Mouse (Mus musculus) v-Abl transformed pro-B cells (cell line): ENCODE measurements around the gene Eed.

Experiments
- in situ Hi-C, 2 experiments: fragments of 400-800 bp; cut with MboI; formaldehyde crosslinking; loops; one replicate each; pipeline ENCODE4 v1.15.1; 2025; ENCODE audit not compliant: unreplicated experiment in 2 of 2

Gene Eed

GRCm38 (mm10) chr7:89980485-89981422 lies at the start of gene Eed:
TSS of gene Eed (minus strand) at chr7:89980983.
- in situ Hi-C loops: loop anchor here (25.0 kb wide), 3 partner anchors 457 to 1457 kb away; partner anchors contain the start of genes Ccdc89 (in 1 of the 2) and Crebzf (in 1 of the 2)

GRCm38 (mm10) chr7:90029548-90030485 lies 49.0 kb upstream of the Eed start:
- in situ Hi-C loops: no loop called here

- in situ Hi-C loops: no loop called here
Observed at GRCm38 (mm10) chr7:90028888-90029547, 48.2 kb upstream of the Eed start.

- in situ Hi-C loops: loop anchor here (5.0 to 25.0 kb wide), 3 partner anchors 32 to 1212 kb away; no protein-coding TSS in a partner anchor
Observed at GRCm38 (mm10) chr7:90024975-90025374, 44.2 kb upstream of the Eed start.

GRCm38 (mm10) chr7:90022974-90023707 lies 42.4 kb upstream of the Eed start:
- in situ Hi-C loops: loop anchor here (5.0 to 25.0 kb wide), 3 partner anchors 34 to 1214 kb away; no protein-coding TSS in a partner anchor

- in situ Hi-C loops: loop anchor here (5.0 to 25.0 kb wide), 3 partner anchors 37 to 1217 kb away; no protein-coding TSS in a partner anchor
Observed at GRCm38 (mm10) chr7:90020331-90020730, 39.5 kb upstream of the Eed start.

GRCm38 (mm10) chr7:90019570-90019969 lies 38.8 kb upstream of the Eed start:
- in situ Hi-C loops: loop anchor here (5.0 to 25.0 kb wide), 2 partner anchors 128 to 1218 kb away; no protein-coding TSS in a partner anchor

GRCm38 (mm10) chr7:90016930-90017588 lies 36.3 kb upstream of the Eed start:
- in situ Hi-C loops: loop anchor here (5.0 to 25.0 kb wide), 2 partner anchors 130 to 1220 kb away; no protein-coding TSS in a partner anchor

- in situ Hi-C loops: loop anchor here (5.0 to 25.0 kb wide), 2 partner anchors 131 to 1221 kb away; no protein-coding TSS in a partner anchor
Observed at GRCm38 (mm10) chr7:90016459-90016858, 35.7 kb upstream of the Eed start.

- in situ Hi-C loops: loop anchor here (5.0 to 25.0 kb wide), 3 partner anchors 50 to 1230 kb away; no protein-coding TSS in a partner anchor
Observed at GRCm38 (mm10) chr7:90006667-90007653, 26.2 kb upstream of the Eed start.

GRCm38 (mm10) chr7:90004781-90005180 lies 24.0 kb upstream of the Eed start:
- in situ Hi-C loops: loop anchor here (5.0 to 25.0 kb wide), 4 partner anchors 47 to 1233 kb away; partner anchors contain the start of gene Ccdc83 (in 1 of the 2)

GRCm38 (mm10) chr7:90002375-90002774 lies 21.6 kb upstream of the Eed start:
- in situ Hi-C loops: loop anchor here in 1 of 2 experiments (5.0 to 25.0 kb wide), 2 partner anchors 265 to 1235 kb away; partner anchors contain the start of gene Ccdc83

GRCm38 (mm10) chr7:89999491-89999890 lies 18.7 kb upstream of the Eed start:
- in situ Hi-C loops: loop anchor here (5.0 to 25.0 kb wide), 6 partner anchors 268 to 1438 kb away; partner anchors contain the start of genes Ccdc89 (in 2 of the 2), Ccdc83 (in 1 of the 2) and Crebzf (in 1 of the 2)

GRCm38 (mm10) chr7:89998624-89999006 lies 17.8 kb upstream of the Eed start:
- in situ Hi-C loops: loop anchor here (5.0 to 25.0 kb wide), 6 partner anchors 269 to 1439 kb away; partner anchors contain the start of genes Ccdc89 (in 2 of the 2), Ccdc83 (in 1 of the 2) and Crebzf (in 1 of the 2)

- in situ Hi-C loops: loop anchor here (5.0 to 25.0 kb wide), 6 partner anchors 269 to 1439 kb away; partner anchors contain the start of genes Ccdc89 (in 2 of the 2), Ccdc83 (in 1 of the 2) and Crebzf (in 1 of the 2)
Observed at GRCm38 (mm10) chr7:89998006-89998623, 17.3 kb upstream of the Eed start.

GRCm38 (mm10) chr7:89997526-89997925 lies 16.7 kb upstream of the Eed start:
- in situ Hi-C loops: loop anchor here (5.0 to 25.0 kb wide), 6 partner anchors 270 to 1440 kb away; partner anchors contain the start of genes Ccdc89 (in 2 of the 2), Ccdc83 (in 1 of the 2) and Crebzf (in 1 of the 2)
